Mouse (Mus musculus) gastrocnemius, adult 8-10 months (tissue): ENCODE measurements at regions not wholly inside any gene's neighbourhood (a gene's known extent, or its start where the extent isn't known, plus 50 kb on each side); places are given as distances from the start of the nearest gene placed in this dataset.

Experiments used
- DNase-seq, 2 experiments: peaks; one replicate each; pipeline ENCODE4 v3.0.0; 2022; ENCODE audit warnings: low spot score in 2 of 2

- DNase-seq, result no peak
Observed at GRCm38 (mm10) chr4:84101923-84102322, 573.2 kb downstream of the Bnc2 start.

DNA sequence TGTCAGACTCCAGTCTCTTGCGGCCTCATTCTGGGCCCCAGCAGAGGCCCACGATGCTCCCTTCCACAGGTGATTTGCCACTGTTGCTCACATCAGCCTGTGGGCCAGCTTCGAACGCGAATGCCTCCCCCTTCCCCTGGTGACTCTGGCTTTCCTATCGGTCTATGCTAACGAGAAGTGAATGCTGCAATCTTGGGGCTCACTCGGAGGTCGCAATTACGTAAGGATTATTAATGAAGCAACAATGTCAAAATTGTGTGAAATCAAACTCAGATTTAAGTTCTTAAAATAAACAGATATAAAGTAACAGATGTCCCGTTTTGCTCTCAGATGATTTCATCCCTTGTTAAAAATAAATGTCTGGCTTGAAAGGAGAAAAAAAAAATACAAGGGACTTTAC lies 572.3 kb downstream of the Bnc2 start:
- no peak for DNase-seq

GRCm38 (mm10) chr4:84108592-84108991 lies 566.5 kb downstream of the Bnc2 start:
- DNase-seq, result no peak

DNA sequence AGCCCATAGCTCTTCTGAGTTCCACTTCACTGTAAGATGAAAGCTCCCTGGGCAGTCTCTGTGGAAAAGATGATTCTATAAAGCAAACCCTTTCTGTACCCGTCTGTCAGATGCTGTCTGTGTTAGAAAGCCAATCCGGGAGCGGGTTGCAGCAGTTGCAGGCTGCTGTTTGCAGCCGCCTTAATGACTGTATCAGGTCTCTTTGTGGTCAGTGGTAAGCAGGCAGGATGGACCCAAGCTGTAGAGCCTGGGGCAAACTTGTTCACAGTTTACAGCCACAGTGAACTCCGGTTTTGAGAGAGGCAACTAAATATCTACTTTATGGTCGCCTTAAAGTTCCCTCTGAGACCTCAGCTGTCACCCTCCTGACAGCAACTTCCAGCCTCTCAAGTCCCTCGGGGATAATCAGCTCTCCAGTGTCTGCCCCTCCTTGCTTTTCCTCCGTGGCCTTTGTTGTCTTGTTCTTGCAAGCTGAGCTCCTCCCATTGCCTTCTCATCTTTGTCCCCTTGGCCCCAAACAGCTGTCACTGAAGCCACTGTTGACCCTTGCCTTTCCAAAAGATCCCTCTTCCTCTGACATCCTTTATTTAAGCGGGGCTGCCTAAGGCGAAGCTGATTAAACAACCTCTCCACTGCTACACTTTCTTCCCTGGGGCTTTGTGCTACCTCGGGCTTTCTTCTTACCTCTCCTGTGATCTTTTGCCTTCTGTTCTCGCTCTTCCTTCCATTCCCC lies 565.1 kb downstream of the Bnc2 start:
- DNase-seq, result no peak

GRCm38 (mm10) chr4:84114162-84115040 lies 560.7 kb downstream of the Bnc2 start:
- no peak for DNase-seq

GRCm38 (mm10) chr4:84118284-84118919 lies 556.7 kb downstream of the Bnc2 start:
- DNase-seq, result no peak

GRCm38 (mm10) chr4:84119616-84120015 lies 555.5 kb downstream of the Bnc2 start:
- DNase-seq, result no peak

DNA sequence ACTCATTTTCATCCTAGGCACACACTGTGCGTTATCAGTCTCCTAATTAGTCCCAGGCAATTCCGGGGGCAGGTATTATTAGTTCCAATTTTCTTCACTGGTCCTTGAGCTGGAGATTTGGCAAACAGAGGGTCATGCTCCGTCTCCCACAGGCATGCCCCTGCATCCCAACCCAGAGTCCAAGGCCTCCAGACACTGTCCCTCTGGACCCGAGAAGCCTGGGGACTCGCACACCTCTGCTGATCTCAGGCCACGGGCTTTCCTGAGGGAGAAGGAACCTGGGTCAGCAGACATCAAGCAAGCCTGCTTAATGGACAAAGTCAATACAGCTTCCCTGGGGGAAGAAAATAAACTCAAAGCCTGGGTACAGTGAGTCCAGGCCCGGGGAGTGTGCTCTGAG lies 554.7 kb downstream of the Bnc2 start:
- DNase-seq, result no peak

DNA sequence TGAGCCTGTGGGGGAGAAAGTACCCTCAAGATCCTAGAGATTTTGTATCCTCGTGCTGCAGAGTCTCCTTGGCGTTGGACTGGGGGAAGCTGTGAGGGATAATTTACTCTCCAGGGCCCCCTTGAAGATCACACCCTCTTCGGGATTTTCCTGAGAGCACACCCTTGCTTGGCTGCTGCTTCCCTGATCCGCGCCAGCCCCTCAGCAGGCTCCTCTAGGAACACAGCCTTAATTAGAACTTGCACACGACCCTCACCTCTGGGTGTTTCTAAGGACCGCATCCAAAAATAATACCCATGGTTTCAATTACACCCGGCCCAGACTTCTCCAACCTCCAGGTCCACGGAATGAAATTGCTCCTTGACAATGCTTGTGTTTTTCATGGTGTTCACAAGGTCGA lies 553.6 kb downstream of the Bnc2 start:
- no peak for DNase-seq

DNA sequence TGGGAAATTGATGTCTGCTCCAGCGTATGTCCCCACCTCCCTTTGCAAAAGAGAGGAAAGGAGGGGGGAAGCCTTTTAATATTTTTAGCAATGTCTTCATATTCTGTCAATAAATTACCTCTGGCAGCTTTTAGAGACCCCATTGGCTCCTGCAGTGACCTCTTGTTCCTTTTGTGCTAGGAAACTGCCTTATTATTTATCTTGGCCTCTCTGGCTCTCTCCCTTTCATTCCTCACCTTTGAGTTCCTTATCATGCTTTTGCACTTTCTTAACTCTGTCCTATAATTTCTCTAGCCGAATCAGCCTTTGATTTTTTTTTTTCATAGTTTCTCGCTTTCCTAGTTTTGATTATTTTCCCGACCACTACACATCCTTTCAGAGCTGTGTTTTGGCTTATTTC lies 548.7 kb downstream of the Bnc2 start:
- DNase-seq, result no peak

DNA sequence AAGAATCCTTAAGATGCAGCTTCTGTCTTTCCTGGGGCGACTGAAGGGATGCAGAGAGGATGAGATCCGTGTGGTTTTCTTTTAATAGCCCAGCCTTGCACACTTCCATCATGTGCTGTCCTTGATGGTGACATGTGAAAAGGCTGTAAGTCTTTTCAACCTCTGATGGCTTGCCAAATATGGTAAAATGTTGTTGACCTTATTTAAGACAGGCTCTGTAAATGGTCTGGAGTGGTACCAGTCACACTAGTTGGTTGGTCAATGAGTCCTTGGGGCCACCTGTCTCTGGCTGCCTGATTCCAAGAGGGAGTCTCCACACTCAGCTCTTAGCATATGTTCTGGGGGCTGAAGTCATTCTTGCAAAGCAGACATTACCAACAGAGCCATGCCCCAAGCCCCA lies 547.7 kb downstream of the Bnc2 start:
- DNase-seq, result no peak

DNA sequence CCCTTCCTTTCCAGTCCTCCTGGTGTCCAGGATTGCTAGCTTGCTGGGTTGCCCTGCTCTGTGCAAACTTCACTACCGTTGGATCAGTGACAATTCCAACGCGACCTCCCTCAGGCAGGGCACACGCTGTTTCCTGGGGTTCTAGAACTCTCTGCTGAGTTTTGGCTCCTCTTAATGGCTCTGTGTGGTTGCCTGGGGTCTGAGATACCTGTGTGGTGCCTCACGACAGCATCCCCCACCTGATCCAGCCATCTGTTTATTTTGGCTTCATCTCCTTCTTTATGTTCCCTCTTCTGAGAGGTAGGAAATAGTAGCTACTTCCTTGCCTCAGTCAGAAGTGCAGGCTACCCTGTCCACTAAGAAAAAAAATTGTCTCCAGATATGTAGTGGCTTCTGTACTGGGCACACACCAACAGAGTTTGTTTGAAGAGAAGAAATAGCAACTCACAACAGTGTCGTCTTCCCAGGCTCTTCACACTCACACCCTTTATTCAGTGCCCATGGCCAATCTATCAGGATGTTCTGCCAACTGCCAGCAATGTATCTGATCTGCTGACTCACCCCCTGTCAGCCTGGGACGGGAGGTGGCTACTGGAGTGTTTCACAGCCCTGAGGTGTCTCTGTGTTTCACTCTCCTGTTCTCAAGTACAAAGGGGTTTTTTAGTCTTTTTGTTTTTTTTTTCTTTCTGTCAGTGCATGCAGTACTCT lies 544.1 kb downstream of the Bnc2 start:
- DNase-seq, result no peak

GRCm38 (mm10) chr4:84135740-84136139 lies 539.3 kb downstream of the Bnc2 start:
- DNase-seq, result no peak

DNA sequence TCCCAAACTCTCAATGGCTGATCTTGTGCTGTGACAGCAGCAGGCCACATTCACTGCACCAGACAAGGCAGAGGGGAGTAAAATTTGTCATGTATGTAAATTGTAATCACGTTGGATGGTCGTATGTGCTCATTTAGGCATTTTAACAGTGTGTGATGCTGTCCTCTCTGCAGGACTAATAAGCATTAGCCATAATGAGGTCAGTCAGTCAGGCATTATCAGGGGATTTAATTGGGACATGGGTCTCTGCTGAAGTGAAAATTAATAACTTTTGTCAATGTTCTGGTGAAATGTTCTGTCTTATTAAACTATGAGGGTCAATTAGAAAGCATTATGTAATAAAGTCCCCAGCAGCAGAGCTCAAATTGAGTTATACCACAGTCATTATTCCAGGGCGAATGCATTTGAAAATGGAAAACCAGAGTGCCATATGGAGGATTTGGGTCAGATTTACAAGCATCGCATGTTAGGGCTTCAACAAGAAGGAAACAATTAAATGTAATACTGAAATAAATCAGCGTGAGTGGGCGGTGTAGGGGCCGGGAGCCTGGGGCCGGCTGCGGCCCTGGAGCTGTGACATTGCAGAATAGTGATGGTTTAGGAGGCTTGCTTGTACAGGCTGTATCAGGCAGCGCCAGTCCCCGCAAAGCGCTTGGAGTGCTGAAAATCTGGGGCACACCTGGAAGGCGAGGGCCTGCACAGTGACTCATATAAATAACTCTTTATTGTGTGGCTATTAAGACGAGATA lies 537.7 kb downstream of the Bnc2 start:
- DNase-seq, result no peak

- DNase-seq, result no peak
Observed at GRCm38 (mm10) chr4:84149149-84150050, 525.7 kb downstream of the Bnc2 start.

GRCm38 (mm10) chr4:84150698-84151097 lies 524.4 kb downstream of the Bnc2 start:
- DNase-seq, result no peak

- DNase-seq, result no peak
Observed at GRCm38 (mm10) chr4:84151247-84151646, 523.8 kb downstream of the Bnc2 start.

- no peak for DNase-seq
Observed at GRCm38 (mm10) chr4:84151971-84152450, 523.1 kb downstream of the Bnc2 start.

GRCm38 (mm10) chr4:84153571-84153970 lies 521.5 kb downstream of the Bnc2 start:
- DNase-seq, result no peak
